Mouse (Mus musculus): Measurements from ENCODE around the gene Satb2. TPM values are rescaled to one million over a fixed set of nuclear protein-coding genes. Genes with fewer than 3 reads are reported as not detected.
A peak's percentile ranks its signal among the peaks of the same experiment; 100 is the strongest.
"Not testable (repeated sequence)": the region's sequence is repeated elsewhere in the genome, so short reads cannot be mapped to it uniquely, and the experiment has no call there.

Satb2 gene
- polyA plus RNA-seq, 1 experiment from 2014 or later: 0.07 TPM

- H3K4me2 ChIP-seq: no peak overlapping the region
- no peak overlapping the region for H3K4me3 ChIP-seq
- H3K9ac ChIP-seq: no peak overlapping the region
- no peaks in the 10 kb centered on the region for H3K27me3 ChIP-seq (replicated peaks)
- WGBS: 82% methylated on average over 8 of the region's 8 CpGs
- ATAC-seq (ENCODE audit: extremely low read depth, insufficient number of reproducible peaks, low FRiP score, low TSS enrichment): no peak
- H3K36me3 ChIP-seq: no peaks in the 10 kb centered on the region
- H3K9me3 ChIP-seq: no peaks in the 10 kb centered on the region
- H3K4me1 ChIP-seq: no peaks in the 10 kb centered on the region
- H3K27ac ChIP-seq (replicated peaks): no peak overlapping the region
These were observed 145.7 kb downstream of the Satb2 start for GRCm38 (mm10) chr1:56832738-56833137.

- Histone ChIP-seq H3K4me1 (no peaks in the 10 kb centered on the region), H3K27me3 (replicated peaks) (no peaks in the 10 kb centered on the region), H3K9me3 (no peaks in the 10 kb centered on the region), H3K4me3 (no peak overlapping the region), H3K4me2 (no peak overlapping the region), H3K9ac (no peak overlapping the region), H3K36me3 (no peaks in the 10 kb centered on the region), H3K27ac (replicated peaks) (no peak overlapping the region)
- whole genome bisulfite sequencing: 78% methylated on average over 5 of the region's 5 CpGs
- no peak for ATAC-seq (ENCODE audit: extremely low read depth, insufficient number of reproducible peaks, low FRiP score, low TSS enrichment)
These were observed 155.7 kb downstream of the Satb2 start for GRCm38 (mm10) chr1:56822735-56823134.

GRCm38 (mm10) chr1:56822025-56822424, 156.4 kb downstream of the Satb2 start:
- Histone ChIP-seq H3K36me3 (no peaks in the 10 kb centered on the region), H3K9me3 (no peaks in the 10 kb centered on the region), H3K9ac (no peak overlapping the region), H3K27me3 (replicated peaks) (no peaks in the 10 kb centered on the region), H3K27ac (replicated peaks) (no peak overlapping the region), H3K4me3 (no peak overlapping the region), H3K4me2 (no peak overlapping the region), H3K4me1 (no peaks in the 10 kb centered on the region)
- WGBS: 74% methylated on average over 3 of the region's 3 CpGs
- ATAC-seq (ENCODE audit: extremely low read depth, insufficient number of reproducible peaks, low FRiP score, low TSS enrichment): no peak

GRCm38 (mm10) chr1:56813506-56813905, 164.9 kb downstream of the Satb2 start:
- H3K9ac ChIP-seq: no peak overlapping the region
- H3K4me1 ChIP-seq: no peaks in the 10 kb centered on the region

GRCm38 (mm10) chr1:56812961-56813360, 165.5 kb downstream of the Satb2 start:
- Histone ChIP-seq H3K27ac (replicated peaks) (no peak overlapping the region), H3K27me3 (replicated peaks) (no peaks in the 10 kb centered on the region), H3K4me2 (no peak overlapping the region), H3K4me1 (no peaks in the 10 kb centered on the region), H3K36me3 (no peaks in the 10 kb centered on the region), H3K9me3 (no peaks in the 10 kb centered on the region), H3K9ac (no peak overlapping the region), H3K4me3 (no peak overlapping the region)
- 83% methylated on average over 4 of the region's 4 CpGs for WGBS
- no peak for ATAC-seq (ENCODE audit: extremely low read depth, insufficient number of reproducible peaks, low FRiP score, low TSS enrichment)

More at GRCm38 (mm10) chr1:56813506-56813905, 164.9 kb downstream of the Satb2 start:
- Histone ChIP-seq H3K9me3 (no peaks in the 10 kb centered on the region), H3K36me3 (no peaks in the 10 kb centered on the region), H3K4me2 (no peak overlapping the region), H3K27ac (replicated peaks) (no peak overlapping the region), H3K27me3 (replicated peaks) (no peaks in the 10 kb centered on the region), H3K4me3 (no peak overlapping the region)
- ATAC-seq (ENCODE audit: extremely low read depth, insufficient number of reproducible peaks, low FRiP score, low TSS enrichment): no peak

GRCm38 (mm10) chr1:56811486-56811885, 167.0 kb downstream of the Satb2 start:
- Histone ChIP-seq H3K27ac (replicated peaks) (no peak overlapping the region), H3K4me1 (no peaks in the 10 kb centered on the region), H3K9me3 (no peaks in the 10 kb centered on the region), H3K4me2 (no peak overlapping the region), H3K9ac (no peak overlapping the region), H3K4me3 (no peak overlapping the region), H3K36me3 (no peaks in the 10 kb centered on the region), H3K27me3 (replicated peaks) (no peaks in the 10 kb centered on the region)
- 76% methylated on average over 3 of the region's 3 CpGs for WGBS
- no peak for ATAC-seq (ENCODE audit: extremely low read depth, insufficient number of reproducible peaks, low FRiP score, low TSS enrichment)

- H3K4me2 ChIP-seq: no peak overlapping the region
- H3K9me3 ChIP-seq: no peaks in the 10 kb centered on the region
- no peaks in the 10 kb centered on the region for H3K27me3 ChIP-seq (replicated peaks)
- no peaks in the 10 kb centered on the region for H3K36me3 ChIP-seq
- 69% methylated on average over 5 of the region's 5 CpGs for WGBS
- H3K4me1 ChIP-seq: no peaks in the 10 kb centered on the region
- no peak overlapping the region for H3K4me3 ChIP-seq
- H3K27ac ChIP-seq (replicated peaks): no peak overlapping the region
- H3K9ac ChIP-seq: no peak overlapping the region
- no peak for ATAC-seq (ENCODE audit: extremely low read depth, insufficient number of reproducible peaks, low FRiP score, low TSS enrichment)
These were observed 172.4 kb downstream of the Satb2 start for GRCm38 (mm10) chr1:56806006-56806405.

- Histone ChIP-seq H3K27ac (replicated peaks) (no peak overlapping the region), H3K4me2 (no peak overlapping the region), H3K4me1 (no peaks in the 10 kb centered on the region), H3K27me3 (replicated peaks) (no peaks in the 10 kb centered on the region), H3K9me3 (no peaks in the 10 kb centered on the region; the same call in 1 of the 2 replicates), H3K9ac (no peak overlapping the region), H3K4me3 (no peak overlapping the region), H3K36me3 (no peaks in the 10 kb centered on the region)
- ATAC-seq (ENCODE audit: extremely low read depth, insufficient number of reproducible peaks, low FRiP score, low TSS enrichment): no peak
- WGBS: 82% methylated on average over 7 of the region's 7 CpGs
These were observed 177.8 kb downstream of the Satb2 start for GRCm38 (mm10) chr1:56800611-56801010.

- H3K9ac ChIP-seq: no peak overlapping the region
- H3K9me3 ChIP-seq: no peaks in the 10 kb centered on the region; the same call in 1 of the 2 replicates
- H3K36me3 ChIP-seq: no peaks in the 10 kb centered on the region
- H3K4me1 ChIP-seq: no peaks in the 10 kb centered on the region
- H3K27me3 ChIP-seq (replicated peaks): no peaks in the 10 kb centered on the region
- ATAC-seq (ENCODE audit: extremely low read depth, insufficient number of reproducible peaks, low FRiP score, low TSS enrichment): no peak
- H3K4me2 ChIP-seq: peak overlapping the region; percentile 31
- no peak overlapping the region for H3K4me3 ChIP-seq
- H3K27ac ChIP-seq (replicated peaks): no peak overlapping the region
- 62% methylated on average over 19 of the region's 19 CpGs for WGBS
These were observed 183.3 kb downstream of the Satb2 start for GRCm38 (mm10) chr1:56795016-56795608.

GRCm38 (mm10) chr1:56789641-56790040, 188.8 kb downstream of the Satb2 start:
- Histone ChIP-seq H3K4me1 (no peaks in the 10 kb centered on the region), H3K9me3 (no peaks in the 10 kb centered on the region), H3K27ac (replicated peaks) (no peak overlapping the region), H3K36me3 (no peaks in the 10 kb centered on the region), H3K27me3 (replicated peaks) (no peaks in the 10 kb centered on the region), H3K4me3 (no peak overlapping the region), H3K4me2 (no peak overlapping the region), H3K9ac (no peak overlapping the region)
- ATAC-seq (ENCODE audit: extremely low read depth, insufficient number of reproducible peaks, low FRiP score, low TSS enrichment): no peak
- WGBS: 78% methylated on average over 2 of the region's 2 CpGs

GRCm38 (mm10) chr1:56782139-56782538, 196.3 kb downstream of the Satb2 start:
- WGBS: 87% methylated on average over 13 of the region's 13 CpGs
- H3K4me3 ChIP-seq; H3K4me2 ChIP-seq; H3K27ac ChIP-seq (replicated peaks); H3K9me3 ChIP-seq; H3K4me1 ChIP-seq; ATAC-seq (ENCODE audit: extremely low read depth, insufficient number of reproducible peaks, low FRiP score, low TSS enrichment); H3K27me3 ChIP-seq (replicated peaks); H3K9ac ChIP-seq; H3K36me3 ChIP-seq: not testable (repeated sequence)

GRCm38 (mm10) chr1:56764205-56764604, 214.2 kb downstream of the Satb2 start:
- 81% methylated on average over 1 of the region's 1 CpGs for WGBS
- Histone ChIP-seq H3K4me3 (no peak overlapping the region), H3K36me3 (no peaks in the 10 kb centered on the region), H3K4me2 (no peak overlapping the region), H3K9ac (no peak overlapping the region), H3K4me1 (no peaks in the 10 kb centered on the region), H3K27me3 (replicated peaks) (no peaks in the 10 kb centered on the region), H3K9me3 (no peaks in the 10 kb centered on the region), H3K27ac (replicated peaks) (no peak overlapping the region)
- no peak for ATAC-seq (ENCODE audit: extremely low read depth, insufficient number of reproducible peaks, low FRiP score, low TSS enrichment)
